9 mouse cellular contexts compared by ENCODE assay signal in genomic region chr6:22071323-22071840, GRCm38 (mm10).
DNase-seq lines count a peak whose midpoint lies in the region; ATAC-seq and TF ChIP-seq lines count a peak whose summit lies in the region.
"Had no signal": no experiment of that assay in that cellular context is flagged by ENCODE, and none has a peak within 500 bp of the region (broad histone marks: within the 10 kb centered on the region; RNA-seq: fewer than 3 reads in every experiment).

No protein-coding gene starts in this region.

- no peaks in the 10 kb centered on the region; the same call in 1 of the 2 replicates for H3K27me3 ChIP-seq in midbrain, embryonic 14.5 days (ENCODE audit: control insufficient read depth, insufficient read depth, low read length)
- H3K27me3 ChIP-seq: midbrain, embryonic 12.5 days had no signal

- ATAC-seq in midbrain, embryonic 14.5 days (ENCODE audit: low FRiP score, low TSS enrichment): no peak; the same call in 1 of the 2 replicates

- H3K4me3 ChIP-seq in ES-E14 (ENCODE audit: insufficient read depth in 1 of 2, low read depth in 1 of 2, low read length in 2 of 2, poor library complexity in 1 of 2, severe bottlenecking in 1 of 2): no peak overlapping the region
- no peak overlapping the region for H3K4me3 ChIP-seq in midbrain, embryonic 14.5 days (replicated peaks; ENCODE audit: low read depth, low read length)
- H3K4me3 ChIP-seq: midbrain, embryonic 12.5 days had no signal

- in situ Hi-C loops in ES-E14 (cut with MboI; ENCODE audit: low sequenced_read_pairs in 2 of 2, unreplicated experiment in 2 of 2): no loop called here

- H3K4me1 ChIP-seq in ES-E14 (ENCODE audit: control insufficient read depth in 2 of 2, insufficient read depth in 2 of 2, low read length in 2 of 2, poor library complexity in 1 of 2): no peaks in the 10 kb centered on the region
- no peaks in the 10 kb centered on the region for H3K4me1 ChIP-seq in midbrain, embryonic 14.5 days (ENCODE audit: control insufficient read depth, insufficient read depth, low read length)
- H3K4me1 ChIP-seq: midbrain, embryonic 12.5 days had no signal

- 37% methylated on average over 4 of the region's 4 CpGs for WGBS in midbrain, embryonic 14.5 days

- H3K36me3 ChIP-seq in ES-E14 (ENCODE audit: control insufficient read depth, insufficient read depth, low read length, poor library complexity, severe bottlenecking): no peaks in the 10 kb centered on the region
- no peaks in the 10 kb centered on the region for H3K36me3 ChIP-seq in midbrain, embryonic 14.5 days (ENCODE audit: control insufficient read depth, insufficient read depth, low read length)
- H3K36me3 ChIP-seq: midbrain, embryonic 12.5 days had no signal

- H3K9me3 ChIP-seq in ES-E14 (ENCODE audit: control insufficient read depth, insufficient read depth, low read depth, low read length): no peaks in the 10 kb centered on the region
- H3K9me3 ChIP-seq in midbrain, embryonic 14.5 days (ENCODE audit: control insufficient read depth, low read length): no peaks in the 10 kb centered on the region
- H3K9me3 ChIP-seq: midbrain, embryonic 12.5 days had no signal

- peak overlapping the region; percentile 26 for H3K4me2 ChIP-seq in midbrain, embryonic 14.5 days (ENCODE audit: low read length)
- H3K4me2 ChIP-seq: midbrain, embryonic 12.5 days had no signal

- no peak overlapping the region for H3K9ac ChIP-seq in ES-E14 (ENCODE audit: insufficient read depth, low read depth, low read length, poor library complexity, severe bottlenecking)
- H3K9ac ChIP-seq in midbrain, embryonic 14.5 days (replicated peaks; ENCODE audit: low read length): no peak overlapping the region
- H3K9ac ChIP-seq: midbrain, embryonic 12.5 days had no signal

- no peak overlapping the region for H3K27ac ChIP-seq in ES-E14 (ENCODE audit: insufficient read depth, low read depth, low read length, poor library complexity, severe bottlenecking)
- no peak overlapping the region for H3K27ac ChIP-seq in midbrain, embryonic 14.5 days (replicated peaks; ENCODE audit: low read depth, low read length)
- H3K27ac ChIP-seq: midbrain, embryonic 12.5 days had no signal

- peak; percentile 12 for DNase-seq in kidney, adult 9 months
- no peak for DNase-seq in kidney, postnatal 14 days
- peak; percentile 30 for DNase-seq in ES-E14 (ENCODE audit: low read depth, low spot score)
- peak; percentile 42 for DNase-seq in embryo, embryonic 11 days
- peak; percentile 77 for DNase-seq in midbrain, embryonic 14.5 days
- no peak for DNase-seq in natural killer cell, adult 2 months (ENCODE audit: low spot score in 2 of 2)
- no peak for DNase-seq in right cerebral cortex, postnatal 4 days
- no peak for DNase-seq in gastrocnemius, adult 8-10 months (ENCODE audit: low spot score in 2 of 2)

TF ChIP-seq in ES-E14, 5 proteins besides CTCF, POLR2A, EP300 and RAD21:
- TF ChIP-seq CHD2 (IDR thresholded peaks at IDR 0.05; ENCODE audit: low read depth, low read length): no peak
- TF ChIP-seq ZC3H11A (IDR thresholded peaks at IDR 0.05; ENCODE audit: borderline replicate concordance, low read depth, low read length): peak; percentile 23; the same call in 1 of the 2 replicates
- TF ChIP-seq MAFK (IDR thresholded peaks at IDR 0.05; ENCODE audit: insufficient read depth, low read depth, low read length): peak; percentile 55; the same call in 1 of the 2 replicates
- peak; percentile 98 for TF ChIP-seq ZNF384 (IDR thresholded peaks at IDR 0.05; ENCODE audit: low read depth, low read length)
- no peak for TF ChIP-seq HCFC1 (IDR thresholded peaks at IDR 0.05; ENCODE audit: borderline replicate concordance, insufficient read depth, low read length)

Comparison
In these comparisons a context has a peak if more than half of its experiments do, and no peak if none do; other contexts are left out.
1. DNase-seq: peak in kidney, adult 9 months (single experiment), ES-E14 (single experiment), embryo, embryonic 11 days (single experiment) and midbrain, embryonic 14.5 days (single experiment); none in kidney, postnatal 14 days (single experiment), natural killer cell, adult 2 months (0 of 2), right cerebral cortex, postnatal 4 days (single experiment) and gastrocnemius, adult 8-10 months (0 of 2).